In the genomic region with DNA sequence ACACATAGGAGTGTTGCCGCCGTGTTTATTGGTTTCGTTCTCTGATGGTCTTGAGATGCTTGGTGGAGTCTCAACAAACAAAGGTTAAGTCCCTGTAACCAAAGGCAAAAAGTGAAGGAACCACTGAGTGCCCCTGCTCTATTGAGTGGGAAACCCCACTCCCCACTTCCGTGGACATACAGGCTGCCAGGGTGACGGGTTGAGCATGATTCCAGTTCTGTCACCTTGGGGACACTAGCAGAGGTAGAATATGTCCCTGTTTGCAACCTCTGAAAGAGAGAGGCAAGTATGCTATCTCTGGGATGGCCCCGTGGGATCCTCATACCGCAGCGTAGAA, we compare ENCODE assay signal across 9 mouse cellular contexts.
A peak's percentile ranks its signal among the peaks of the same experiment; 100 is the strongest.
DNase-seq lines count a peak whose midpoint lies in the region; ATAC-seq and TF ChIP-seq lines count a peak whose summit lies in the region.
"Had no signal": no experiment of that assay in that cellular context is flagged by ENCODE, and none has a peak within 500 bp of the region (broad histone marks: within the 10 kb centered on the region; RNA-seq: fewer than 3 reads in every experiment).

No protein-coding gene starts in this region.

- H3K27me3 ChIP-seq in heart, adult 2 months (ENCODE audit: control insufficient read depth, insufficient read depth, low read length): no peaks in the 10 kb centered on the region
- H3K27me3 ChIP-seq in megakaryocyte, embryonic 14.5 days (replicated peaks): no peaks in the 10 kb centered on the region
- H3K27me3 ChIP-seq in intestine, postnatal 0 days (replicated peaks; ENCODE audit: control insufficient read depth, insufficient read depth, low read length): no peaks in the 10 kb centered on the region
- no peaks in the 10 kb centered on the region for H3K27me3 ChIP-seq in stomach, embryonic 15.5 days (replicated peaks)

- peak overlapping the region; percentile 33 for H3K9ac ChIP-seq in heart, adult 2 months (ENCODE audit: low read depth, low read length)
- no peak overlapping the region for H3K9ac ChIP-seq in intestine, postnatal 0 days (ENCODE audit: low read depth, low read length)
- H3K9ac ChIP-seq in stomach, embryonic 15.5 days: no peak overlapping the region

- WGBS in heart, adult 2 months: 43% methylated on average over 8 of the region's 8 CpGs
- 69% methylated on average over 8 of the region's 8 CpGs for WGBS in intestine, postnatal 0 days
- WGBS in stomach, embryonic 15.5 days: 78% methylated on average over 8 of the region's 8 CpGs

- TF ChIP-seq EP300 in heart, adult 2 months (IDR thresholded peaks at IDR 0.05; ENCODE audit: insufficient read depth, low read depth, low read length): no peak

- TF ChIP-seq CTCF in heart, adult 2 months (IDR thresholded peaks at IDR 0.05): no peak
- TF ChIP-seq CTCF in intestine, postnatal 0 days (IDR thresholded peaks at IDR 0.05; ENCODE audit: low read depth): no peak

- intact Hi-C loops in heart, adult 2 months (cut with DNase I): no loop called here
- intact Hi-C loops in gastrocnemius, postnatal 36 days (cut with DNase I): loop anchor here (10.0 kb wide), 1 partner anchor 549 kb away; no protein-coding TSS in a partner anchor

- no peak for DNase-seq in heart, adult 2 months
- DNase-seq in heart, adult 8-10 months (ENCODE audit: low spot score): no peak
- no peak for DNase-seq in frontal cortex, postnatal 14 days (ENCODE audit: low spot score in 2 of 2)
- no peak for DNase-seq in gastrocnemius, postnatal 36 days
- DNase-seq: retina, postnatal 1 day had no signal

- H3K9me3 ChIP-seq in megakaryocyte, embryonic 14.5 days: no peaks in the 10 kb centered on the region
- H3K9me3 ChIP-seq in intestine, postnatal 0 days (ENCODE audit: control insufficient read depth): no peaks in the 10 kb centered on the region
- H3K9me3 ChIP-seq in stomach, embryonic 15.5 days: no peaks in the 10 kb centered on the region

- H3K4me1 ChIP-seq in heart, adult 2 months (ENCODE audit: control insufficient read depth, insufficient read depth, low read length): peaks cover 62% of the 10 kb centered on the region
- H3K4me1 ChIP-seq in megakaryocyte, embryonic 14.5 days: peaks cover 95% of the 10 kb centered on the region
- peaks cover 22% of the 10 kb centered on the region for H3K4me1 ChIP-seq in intestine, postnatal 0 days (replicated peaks; ENCODE audit: control insufficient read depth, insufficient read depth, low read length)
- H3K4me1 ChIP-seq in stomach, embryonic 15.5 days: peaks cover 62% of the 10 kb centered on the region

- no peak for ATAC-seq in megakaryocyte, adult 5-6 weeks (ENCODE audit: poor library complexity, severe bottlenecking)
- ATAC-seq in intestine, postnatal 0 days: no peak
- ATAC-seq in stomach, embryonic 15.5 days (ENCODE audit: insufficient read depth, low FRiP score, low read depth): no peak

- peak overlapping the region; percentile 96 for H3K27ac ChIP-seq in heart, adult 2 months
- peak overlapping the region; percentile 74 for H3K27ac ChIP-seq in intestine, postnatal 0 days (ENCODE audit: low read depth, low read length)
- peak overlapping the region; percentile 91 for H3K27ac ChIP-seq in stomach, embryonic 15.5 days

- no peak for TF ChIP-seq POLR2A in heart, adult 2 months (IDR thresholded peaks at IDR 0.05; ENCODE audit: insufficient read depth, low read depth, low read length)

- H3K36me3 ChIP-seq in heart, adult 2 months (ENCODE audit: control insufficient read depth, insufficient read depth, low read length): peaks cover 18% of the 10 kb centered on the region
- H3K36me3 ChIP-seq in megakaryocyte, embryonic 14.5 days (replicated peaks; ENCODE audit: low read length): peaks cover 70% of the 10 kb centered on the region
- no peaks in the 10 kb centered on the region for H3K36me3 ChIP-seq in intestine, postnatal 0 days (ENCODE audit: control insufficient read depth, insufficient read depth)
- no peaks in the 10 kb centered on the region for H3K36me3 ChIP-seq in stomach, embryonic 15.5 days

- H3K4me2 ChIP-seq in intestine, postnatal 0 days (replicated peaks; ENCODE audit: low read depth): peak overlapping the region; percentile 53
- H3K4me2 ChIP-seq in stomach, embryonic 15.5 days: peak overlapping the region; percentile 42

- H3K79me2 ChIP-seq in heart, adult 2 months (replicated peaks; ENCODE audit: control insufficient read depth, insufficient read depth, low read length): no peaks in the 10 kb centered on the region

- H3K4me3 ChIP-seq in heart, adult 2 months: peak overlapping the region; percentile 17
- H3K4me3 ChIP-seq in megakaryocyte, embryonic 14.5 days (replicated peaks): peak overlapping the region; percentile 89
- H3K4me3 ChIP-seq in intestine, postnatal 0 days (ENCODE audit: low read depth, low read length): no peak overlapping the region
- H3K4me3 ChIP-seq in stomach, embryonic 15.5 days (replicated peaks): no peak overlapping the region

Comparison
In these comparisons a context has a peak if more than half of its experiments do, and no peak if none do; other contexts are left out.
1. H3K4me3 ChIP-seq: peak in heart, adult 2 months (single experiment) and megakaryocyte, embryonic 14.5 days (single experiment); none in intestine, postnatal 0 days (single experiment) and stomach, embryonic 15.5 days (single experiment).
2. Peak in every context shown above with its lines, with median percentiles within 50 percentile points of each other: H3K27ac ChIP-seq.